Mouse (Mus musculus): ENCODE measurements at regions not wholly inside any gene's neighbourhood (a gene's known extent, or its start where the extent isn't known, plus 50 kb on each side); places are given as distances from the start of the nearest gene placed in this dataset.

GRCm38 (mm10) chr13:60051866-60052265 is 125.3 kb downstream of the Gas1 start:
- 67% methylated on average over 1 of the region's 1 CpGs for WGBS
- Histone ChIP-seq H3K27me3 (ENCODE audit: poor library complexity, severe bottlenecking) (peaks cover 4% of the 10 kb centered on the region), H3K4me1 (peaks cover 60% of the 10 kb centered on the region), H3K27ac (peak overlapping the region; percentile 75), H3K9me3 (no peaks in the 10 kb centered on the region), H3K4me3 (no peak overlapping the region), H3K36me3 (replicated peaks) (no peaks in the 10 kb centered on the region)
- DNase-seq (ENCODE audit: extremely low spot score, low spot score), result no peak

- DNase-seq (ENCODE audit: extremely low spot score, low spot score), result peak; percentile 74
- Histone ChIP-seq H3K27me3 (ENCODE audit: poor library complexity, severe bottlenecking) (peaks cover 6% of the 10 kb centered on the region), H3K4me1 (peaks cover 68% of the 10 kb centered on the region), H3K4me3 (no peak overlapping the region; the same call in 1 of the 2 replicates), H3K36me3 (replicated peaks) (no peaks in the 10 kb centered on the region), H3K27ac (peak overlapping the region; percentile 75), H3K9me3 (no peaks in the 10 kb centered on the region)
- 35% methylated on average over 9 of the region's 9 CpGs for WGBS
Observed at GRCm38 (mm10) chr13:60050799-60051580, 126.2 kb downstream of the Gas1 start.

- 66% methylated on average over 3 of the region's 3 CpGs for WGBS
- Histone ChIP-seq H3K4me3 (no peak overlapping the region), H3K27me3 (ENCODE audit: poor library complexity, severe bottlenecking) (peaks cover 10% of the 10 kb centered on the region), H3K36me3 (replicated peaks) (no peaks in the 10 kb centered on the region), H3K9me3 (no peaks in the 10 kb centered on the region), H3K27ac (peak overlapping the region; percentile 75), H3K4me1 (peaks cover 76% of the 10 kb centered on the region)
- no peak for DNase-seq (ENCODE audit: extremely low spot score, low spot score)
Observed at GRCm38 (mm10) chr13:60049703-60050102, 127.5 kb downstream of the Gas1 start.

GRCm38 (mm10) chr13:60047791-60048730 is 129.1 kb downstream of the Gas1 start:
- peaks cover 15% of the 10 kb centered on the region for H3K27me3 ChIP-seq (ENCODE audit: poor library complexity, severe bottlenecking)
- peaks cover 81% of the 10 kb centered on the region for H3K4me1 ChIP-seq
- DNase-seq (ENCODE audit: extremely low spot score, low spot score), result no peak
- 65% methylated on average over 9 of the region's 9 CpGs for WGBS
- peak overlapping the region; percentile 75 for H3K27ac ChIP-seq
- H3K4me3 ChIP-seq, result no peak overlapping the region
- no peaks in the 10 kb centered on the region for H3K36me3 ChIP-seq (replicated peaks)
- no peaks in the 10 kb centered on the region for H3K9me3 ChIP-seq

- Histone ChIP-seq H3K9me3 (no peaks in the 10 kb centered on the region), H3K27me3 (ENCODE audit: poor library complexity, severe bottlenecking) (peaks cover 15% of the 10 kb centered on the region), H3K4me1 (peaks cover 64% of the 10 kb centered on the region), H3K36me3 (replicated peaks) (no peaks in the 10 kb centered on the region), H3K4me3 (no peak overlapping the region), H3K27ac (peak overlapping the region; percentile 80)
- no peak for DNase-seq (ENCODE audit: extremely low spot score, low spot score)
- WGBS, result 22% methylated on average over 4 of the region's 4 CpGs
Observed at GRCm38 (mm10) chr13:60045752-60046151, 131.4 kb downstream of the Gas1 start.

- H3K9me3 ChIP-seq, result no peaks in the 10 kb centered on the region
- peaks cover 15% of the 10 kb centered on the region for H3K27me3 ChIP-seq (ENCODE audit: poor library complexity, severe bottlenecking)
- H3K4me1 ChIP-seq, result peaks cover 56% of the 10 kb centered on the region
- no peaks in the 10 kb centered on the region for H3K36me3 ChIP-seq (replicated peaks)
- 47% methylated on average over 6 of the region's 6 CpGs for WGBS
- no peak overlapping the region for H3K4me3 ChIP-seq
- DNase-seq (ENCODE audit: extremely low spot score, low spot score), result peak; percentile 20
- peak overlapping the region; percentile 80 for H3K27ac ChIP-seq
Observed at GRCm38 (mm10) chr13:60044876-60045275, 132.3 kb downstream of the Gas1 start.

GRCm38 (mm10) chr13:60042443-60042842 is 134.7 kb downstream of the Gas1 start:
- 83% methylated on average over 2 of the region's 2 CpGs for WGBS
- Histone ChIP-seq H3K36me3 (replicated peaks) (no peaks in the 10 kb centered on the region), H3K4me1 (peaks cover 35% of the 10 kb centered on the region), H3K9me3 (peaks cover 3% of the 10 kb centered on the region; the same call in 1 of the 2 replicates), H3K27me3 (ENCODE audit: poor library complexity, severe bottlenecking) (peaks cover 15% of the 10 kb centered on the region; the same call in 1 of the 2 replicates), H3K4me3 (no peak overlapping the region), H3K27ac (peak overlapping the region; percentile 16; the same call in 1 of the 2 replicates)
- no peak for DNase-seq (ENCODE audit: extremely low spot score, low spot score)

GRCm38 (mm10) chr13:60035536-60036130 is 141.5 kb downstream of the Gas1 start:
- H3K27ac ChIP-seq, result no peak overlapping the region
- H3K9me3 ChIP-seq, result peaks cover 5% of the 10 kb centered on the region; the same call in 1 of the 2 replicates
- no peaks in the 10 kb centered on the region for H3K27me3 ChIP-seq (ENCODE audit: poor library complexity, severe bottlenecking)
- H3K4me3 ChIP-seq, result no peak overlapping the region
- H3K36me3 ChIP-seq (replicated peaks), result no peaks in the 10 kb centered on the region
- no peaks in the 10 kb centered on the region for H3K4me1 ChIP-seq
- 91% methylated on average over 7 of the region's 7 CpGs for WGBS
- no peak for DNase-seq (ENCODE audit: extremely low spot score, low spot score)

- DNase-seq (ENCODE audit: extremely low spot score, low spot score), result no peak
- peaks cover 11% of the 10 kb centered on the region; the same call in 1 of the 2 replicates for H3K9me3 ChIP-seq
- H3K36me3 ChIP-seq (replicated peaks), result no peaks in the 10 kb centered on the region
- no peaks in the 10 kb centered on the region for H3K4me1 ChIP-seq
- H3K27ac ChIP-seq, result no peak overlapping the region
- H3K4me3 ChIP-seq, result no peak overlapping the region
- 93% methylated on average over 2 of the region's 2 CpGs for WGBS
- H3K27me3 ChIP-seq (ENCODE audit: poor library complexity, severe bottlenecking), result no peaks in the 10 kb centered on the region
Observed at GRCm38 (mm10) chr13:60033116-60033515, 144.0 kb downstream of the Gas1 start.

GRCm38 (mm10) chr13:60032586-60032985 is 144.6 kb downstream of the Gas1 start:
- Histone ChIP-seq H3K27me3 (ENCODE audit: poor library complexity, severe bottlenecking) (no peaks in the 10 kb centered on the region), H3K36me3 (replicated peaks) (no peaks in the 10 kb centered on the region), H3K4me3 (no peak overlapping the region), H3K9me3 (peaks cover 8% of the 10 kb centered on the region; the same call in 1 of the 2 replicates), H3K4me1 (no peaks in the 10 kb centered on the region), H3K27ac (no peak overlapping the region)
- WGBS, result 91% methylated on average over 5 of the region's 5 CpGs
- DNase-seq (ENCODE audit: extremely low spot score, low spot score), result no peak

- Histone ChIP-seq H3K36me3 (replicated peaks) (no peaks in the 10 kb centered on the region), H3K9me3 (peaks cover 8% of the 10 kb centered on the region; the same call in 1 of the 2 replicates)
- 94% methylated on average over 9 of the region's 9 CpGs for WGBS
Observed at GRCm38 (mm10) chr13:60029591-60029990, 147.6 kb downstream of the Gas1 start.

GRCm38 (mm10) chr13:60020175-60020487 is 157.0 kb downstream of the Gas1 start:
- Histone ChIP-seq H3K4me1 (peaks cover 34% of the 10 kb centered on the region), H3K27me3 (ENCODE audit: poor library complexity, severe bottlenecking) (no peaks in the 10 kb centered on the region), H3K36me3 (replicated peaks) (no peaks in the 10 kb centered on the region), H3K4me3 (no peak overlapping the region), H3K27ac (peak overlapping the region; percentile 80), H3K9me3 (no peaks in the 10 kb centered on the region)
- WGBS, result 33% methylated on average over 5 of the region's 5 CpGs
- no peak for DNase-seq (ENCODE audit: extremely low spot score, low spot score)

More at GRCm38 (mm10) chr13:60029591-60029990, 147.6 kb downstream of the Gas1 start:
- no peaks in the 10 kb centered on the region for H3K4me1 ChIP-seq
- no peaks in the 10 kb centered on the region for H3K27me3 ChIP-seq (ENCODE audit: poor library complexity, severe bottlenecking)
- H3K27ac ChIP-seq, result no peak overlapping the region
- DNase-seq (ENCODE audit: extremely low spot score, low spot score), result no peak
- no peak overlapping the region for H3K4me3 ChIP-seq

All from forebrain, embryonic 10.5 days (tissue).